Mouse (Mus musculus) naive thymus-derived CD4-positive, alpha-beta T cell, adult 2 months (primary cell): ENCODE data around the gene Ccnf.

Experiments used
- DNase-seq: peaks from one replicate; pipeline ENCODE4 v3.0.0-alpha.2; 2011; ENCODE audit warnings: low read depth

Gene Ccnf

GRCm38 (mm10) chr17:24223513-24223912 lies 27.8 kb downstream of the Ccnf start:
- DNase-seq, result no peak

- DNase-seq, result no peak
These were observed 28.6 kb downstream of the Ccnf start for GRCm38 (mm10) chr17:24222653-24223052.

GRCm38 (mm10) chr17:24220435-24221411 lies 30.6 kb downstream of the Ccnf start, which contains the start of gene Tedc2:
Tedc2 (minus strand) TSS chr17:24220851.
- DNase-seq, result peak; percentile 92

GRCm38 (mm10) chr17:24216836-24217235 lies 34.4 kb downstream of the Ccnf start:
- DNase-seq, result no peak

- DNase-seq, result no peak
These were observed 38.1 kb downstream of the Ccnf start for GRCm38 (mm10) chr17:24213186-24213585.

- DNase-seq, result no peak
These were observed 38.8 kb downstream of the Ccnf start for GRCm38 (mm10) chr17:24212441-24213018.

- peak; percentile 31 for DNase-seq
These were observed 39.4 kb downstream of the Ccnf start for GRCm38 (mm10) chr17:24211631-24212440.

GRCm38 (mm10) chr17:24210591-24210990 lies 40.7 kb downstream of the Ccnf start:
- DNase-seq, result peak; percentile 9

GRCm38 (mm10) chr17:24209916-24210240 lies 41.4 kb downstream of the Ccnf start:
- no peak for DNase-seq

GRCm38 (mm10) chr17:24209043-24209915 lies 42.0 kb downstream of the Ccnf start, which contains the start of gene Ntn3:
Ntn3 (minus strand) TSS chr17:24209531.
- DNase-seq, result no peak

- peak; percentile 41 for DNase-seq
These were observed 42.6 kb downstream of the Ccnf start for GRCm38 (mm10) chr17:24208641-24209042.

- peak; percentile 15 for DNase-seq
These were observed 43.3 kb downstream of the Ccnf start for GRCm38 (mm10) chr17:24207768-24208640.

GRCm38 (mm10) chr17:24206451-24207351 lies 44.6 kb downstream of the Ccnf start:
- peak; percentile 58 for DNase-seq

GRCm38 (mm10) chr17:24205908-24206361 lies 45.3 kb downstream of the Ccnf start:
- DNase-seq, result no peak

GRCm38 (mm10) chr17:24205284-24205888 lies 45.9 kb downstream of the Ccnf start, which contains the start of gene Tbc1d24:
Tbc1d24 (minus strand) TSS chr17:24205562.
- peak; percentile 87 for DNase-seq

GRCm38 (mm10) chr17:24204846-24205245 lies 46.4 kb downstream of the Ccnf start:
- DNase-seq, result no peak

GRCm38 (mm10) chr17:24203611-24204534 lies 47.4 kb downstream of the Ccnf start:
- DNase-seq, result no peak

GRCm38 (mm10) chr17:24203068-24203467 lies 48.2 kb downstream of the Ccnf start:
- no peak for DNase-seq
